Mouse (Mus musculus) stomach, embryonic 15.5 days (tissue): Measurements from ENCODE around the gene Adprhl2. TPM values are rescaled to one million over a fixed set of nuclear protein-coding genes. Genes with fewer than 3 reads are reported as not detected.

ENCODE experiments used
- ATAC-seq: fragments of 200-750 bp; cut with Nextera tagmentation; 2 replicates; pipeline ENCODE4 v1.8.0; 2017; ENCODE audit warnings: low read depth, moderate number of reproducible peaks, moderate TSS enrichment; ENCODE audit not compliant: insufficient read depth, low FRiP score
- H3K27ac ChIP-seq: fragments of 300-500 bp; sonication (generic); 2 replicates; pipeline ENCODE4 v1.5.1; 2015; ENCODE audit warnings: mild to moderate bottlenecking, inconsistent platforms
- H3K27me3 ChIP-seq: fragments of 300-500 bp; sonication (generic); replicated peaks from 2 replicates; pipeline ENCODE4 v1.6.1; 2015; ENCODE audit warnings: inconsistent platforms
- H3K36me3 ChIP-seq: fragments of 300-500 bp; sonication (generic); 2 replicates; pipeline ENCODE4 v1.6.1; 2015; ENCODE audit warnings: inconsistent platforms
- H3K4me1 ChIP-seq: fragments of 300-500 bp; sonication (generic); 2 replicates; pipeline ENCODE4 v1.6.1; 2015; ENCODE audit warnings: inconsistent platforms
- H3K4me2 ChIP-seq: fragments of 300-500 bp; sonication (generic); 2 replicates; pipeline ENCODE4 v1.6.1; 2015; ENCODE audit warnings: mild to moderate bottlenecking, inconsistent platforms
- H3K4me3 ChIP-seq: fragments of 300-500 bp; sonication (generic); replicated peaks from 2 replicates; pipeline ENCODE4 v1.5.1; 2015; ENCODE audit warnings: inconsistent platforms
- H3K9ac ChIP-seq: fragments of 300-500 bp; sonication (generic); 2 replicates; pipeline ENCODE4 v1.6.1; 2015; ENCODE audit warnings: inconsistent platforms
- H3K9me3 ChIP-seq: fragments of 300-500 bp; sonication (generic); 2 replicates; pipeline ENCODE4 v1.6.1; 2016; ENCODE audit warnings: inconsistent platforms
- WGBS: fragments of 180-500 bp; shearing (Covaris S2); methylation state at CpG from one replicate; pipeline ENCODE4 v1.1.7; 2015; 5-methylcytosine and 5-hydroxymethylcytosine counted together
- polyA plus RNA-seq: library from polyadenylated mRNA; unstranded; fragments of >200 nt; fragmentation: Nextera tagmentation; extraction: Ambion mirVana; gene quantifications from 2 replicates; pipeline ENCODE4 v1.2.1, GENCODE M21; 2015

Gene Adprhl2
- polyA plus RNA-seq, 1 experiment from 2014 or later = 61.2 TPM

- H3K36me3 ChIP-seq = no peaks in the 10 kb centered on the region
- ATAC-seq = no peak
- H3K9me3 ChIP-seq = no peaks in the 10 kb centered on the region
- H3K27ac ChIP-seq = no peak overlapping the region
- WGBS = 89% methylated on average over 1 of the region's 1 CpGs
- H3K4me3 ChIP-seq = no peak overlapping the region
- no peak overlapping the region for H3K9ac ChIP-seq
- H3K4me2 ChIP-seq = no peak overlapping the region
- H3K27me3 ChIP-seq = peaks cover 18% of the 10 kb centered on the region
- peaks cover 17% of the 10 kb centered on the region for H3K4me1 ChIP-seq
These were observed 16.1 kb downstream of the Adprhl2 start for GRCm38 (mm10) chr4:126305428-126305827.

GRCm38 (mm10) chr4:126303877-126304276, 17.6 kb downstream of the Adprhl2 start:
- no peak overlapping the region for H3K9ac ChIP-seq
- peaks cover 20% of the 10 kb centered on the region for H3K4me1 ChIP-seq
- no peak overlapping the region for H3K27ac ChIP-seq
- WGBS = 63% methylated on average over 4 of the region's 4 CpGs
- no peaks in the 10 kb centered on the region for H3K36me3 ChIP-seq
- H3K27me3 ChIP-seq = peaks cover 24% of the 10 kb centered on the region
- H3K4me3 ChIP-seq = no peak overlapping the region
- H3K9me3 ChIP-seq = no peaks in the 10 kb centered on the region
- ATAC-seq = no peak
- no peak overlapping the region for H3K4me2 ChIP-seq

- Histone ChIP-seq H3K27ac (no peak overlapping the region), H3K27me3 (peaks cover 41% of the 10 kb centered on the region), H3K9ac (no peak overlapping the region), H3K4me1 (peaks cover 29% of the 10 kb centered on the region), H3K36me3 (no peaks in the 10 kb centered on the region), H3K4me3 (peak overlapping the region; percentile 35), H3K4me2 (peak overlapping the region; percentile 68), H3K9me3 (no peaks in the 10 kb centered on the region)
- WGBS = 18% methylated on average over 27 of the region's 27 CpGs
- ATAC-seq = no peak
These were observed 19.8 kb downstream of the Adprhl2 start for GRCm38 (mm10) chr4:126301584-126302309.

GRCm38 (mm10) chr4:126300916-126301583, 20.5 kb downstream of the Adprhl2 start:
- Histone ChIP-seq H3K9me3 (no peaks in the 10 kb centered on the region), H3K4me3 (peak overlapping the region; percentile 35), H3K36me3 (no peaks in the 10 kb centered on the region), H3K9ac (no peak overlapping the region), H3K27ac (no peak overlapping the region), H3K4me1 (peaks cover 34% of the 10 kb centered on the region), H3K27me3 (peaks cover 41% of the 10 kb centered on the region), H3K4me2 (peak overlapping the region; percentile 68)
- WGBS = 2% methylated on average over 50 of the region's 50 CpGs
- peak; percentile 15; the same call in 1 of the 2 replicates for ATAC-seq

GRCm38 (mm10) chr4:126296617-126297101, 24.8 kb downstream of the Adprhl2 start:
- Histone ChIP-seq H3K36me3 (no peaks in the 10 kb centered on the region), H3K9me3 (no peaks in the 10 kb centered on the region), H3K27me3 (peaks cover 42% of the 10 kb centered on the region), H3K27ac (peak overlapping the region; percentile 26), H3K9ac (no peak overlapping the region), H3K4me3 (peak overlapping the region; percentile 28), H3K4me1 (peaks cover 29% of the 10 kb centered on the region), H3K4me2 (peak overlapping the region; percentile 64)
- ATAC-seq = peak; percentile 52
- 2% methylated on average over 34 of the region's 34 CpGs for WGBS

GRCm38 (mm10) chr4:126295937-126296336, 25.6 kb downstream of the Adprhl2 start:
- Histone ChIP-seq H3K27ac (no peak overlapping the region), H3K4me2 (peak overlapping the region; percentile 64; the same call in 1 of the 2 replicates), H3K4me1 (peaks cover 22% of the 10 kb centered on the region), H3K9ac (no peak overlapping the region), H3K9me3 (no peaks in the 10 kb centered on the region), H3K4me3 (no peak overlapping the region), H3K27me3 (peaks cover 35% of the 10 kb centered on the region), H3K36me3 (no peaks in the 10 kb centered on the region)
- no peak for ATAC-seq
- WGBS = 46% methylated on average over 4 of the region's 4 CpGs

- Histone ChIP-seq H3K9ac (no peak overlapping the region), H3K4me3 (no peak overlapping the region), H3K27ac (no peak overlapping the region), H3K4me1 (peaks cover 14% of the 10 kb centered on the region), H3K4me2 (no peak overlapping the region), H3K9me3 (no peaks in the 10 kb centered on the region), H3K36me3 (no peaks in the 10 kb centered on the region), H3K27me3 (peaks cover 29% of the 10 kb centered on the region)
- ATAC-seq = no peak
- WGBS = 72% methylated on average over 6 of the region's 6 CpGs
These were observed 26.4 kb downstream of the Adprhl2 start for GRCm38 (mm10) chr4:126295152-126295551.

GRCm38 (mm10) chr4:126291196-126291595, 30.3 kb downstream of the Adprhl2 start:
- Histone ChIP-seq H3K27me3 (peaks cover 30% of the 10 kb centered on the region), H3K36me3 (no peaks in the 10 kb centered on the region), H3K9me3 (no peaks in the 10 kb centered on the region), H3K27ac (no peak overlapping the region), H3K9ac (no peak overlapping the region), H3K4me2 (no peak overlapping the region), H3K4me3 (no peak overlapping the region), H3K4me1 (peaks cover 10% of the 10 kb centered on the region)
- WGBS = 19% methylated on average over 13 of the region's 13 CpGs
- no peak for ATAC-seq

- WGBS = 85% methylated on average over 8 of the region's 8 CpGs
- peaks cover 34% of the 10 kb centered on the region for H3K27me3 ChIP-seq
- H3K36me3 ChIP-seq = no peaks in the 10 kb centered on the region
- ATAC-seq = no peak
- no peak overlapping the region for H3K9ac ChIP-seq
- no peak overlapping the region for H3K27ac ChIP-seq
- no peak overlapping the region for H3K4me3 ChIP-seq
- H3K4me2 ChIP-seq = no peak overlapping the region
- H3K4me1 ChIP-seq = peaks cover 12% of the 10 kb centered on the region
- no peaks in the 10 kb centered on the region for H3K9me3 ChIP-seq
These were observed 31.2 kb downstream of the Adprhl2 start for GRCm38 (mm10) chr4:126290314-126290713.

GRCm38 (mm10) chr4:126288085-126288666, 33.3 kb downstream of the Adprhl2 start:
- Histone ChIP-seq H3K4me2 (peak overlapping the region; percentile 84), H3K9me3 (no peaks in the 10 kb centered on the region), H3K27ac (peak overlapping the region; percentile 59), H3K27me3 (peaks cover 33% of the 10 kb centered on the region), H3K4me3 (peak overlapping the region; percentile 17; the same call in 1 of the 2 replicates), H3K36me3 (no peaks in the 10 kb centered on the region), H3K9ac (no peak overlapping the region), H3K4me1 (peaks cover 12% of the 10 kb centered on the region)
- peak; percentile 15; the same call in 1 of the 2 replicates for ATAC-seq
- WGBS = 27% methylated on average over 17 of the region's 17 CpGs

- Histone ChIP-seq H3K4me2 (peak overlapping the region; percentile 84), H3K27me3 (peaks cover 33% of the 10 kb centered on the region), H3K4me1 (peaks cover 12% of the 10 kb centered on the region), H3K27ac (peak overlapping the region; percentile 59), H3K4me3 (peak overlapping the region; percentile 54), H3K9me3 (no peaks in the 10 kb centered on the region), H3K9ac (no peak overlapping the region), H3K36me3 (no peaks in the 10 kb centered on the region)
- ATAC-seq = peak; percentile 32; the same call in 1 of the 2 replicates
- 23% methylated on average over 11 of the region's 11 CpGs for WGBS
These were observed 34.1 kb downstream of the Adprhl2 start for GRCm38 (mm10) chr4:126287302-126287995.
